Mouse (Mus musculus) right cerebral cortex, adult 2 months (tissue): ENCODE measurements at regions not wholly inside any gene's neighbourhood (a gene's known extent, or its start where the extent isn't known, plus 50 kb on each side); places are given as distances from the start of the nearest gene placed in this dataset.

Experiments
- DNase-seq, 2 experiments: peaks; one replicate each; pipeline ENCODE4 v3.0.0; 2021 to 2022; ENCODE audit warnings: low spot score in 2 of 2

DNA sequence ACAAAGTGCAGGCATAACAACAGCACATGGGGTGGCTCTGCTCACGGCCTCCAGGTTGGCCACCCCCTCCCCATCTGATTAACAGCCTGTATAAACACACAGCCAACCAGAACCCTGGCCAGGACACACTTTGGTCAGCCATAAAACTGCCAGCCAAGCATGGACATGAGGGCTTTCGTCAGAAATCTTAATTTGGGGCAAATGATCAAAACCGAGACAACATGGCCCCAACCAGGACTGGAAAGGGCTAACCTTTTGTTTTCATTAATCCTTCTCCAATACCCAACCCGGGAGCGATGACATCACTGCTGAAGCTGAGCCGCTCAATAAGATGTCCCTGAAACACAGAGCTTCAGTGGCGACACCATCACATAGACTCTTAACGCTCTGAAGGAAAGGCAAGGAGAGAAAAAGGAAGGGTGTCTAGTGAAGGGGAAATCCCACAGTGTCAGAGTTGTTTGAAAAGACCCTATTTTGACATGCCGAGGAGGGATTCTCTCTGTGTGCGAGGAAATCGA is 351.9 kb upstream of the Npvf start:
- no peak for DNase-seq

DNA sequence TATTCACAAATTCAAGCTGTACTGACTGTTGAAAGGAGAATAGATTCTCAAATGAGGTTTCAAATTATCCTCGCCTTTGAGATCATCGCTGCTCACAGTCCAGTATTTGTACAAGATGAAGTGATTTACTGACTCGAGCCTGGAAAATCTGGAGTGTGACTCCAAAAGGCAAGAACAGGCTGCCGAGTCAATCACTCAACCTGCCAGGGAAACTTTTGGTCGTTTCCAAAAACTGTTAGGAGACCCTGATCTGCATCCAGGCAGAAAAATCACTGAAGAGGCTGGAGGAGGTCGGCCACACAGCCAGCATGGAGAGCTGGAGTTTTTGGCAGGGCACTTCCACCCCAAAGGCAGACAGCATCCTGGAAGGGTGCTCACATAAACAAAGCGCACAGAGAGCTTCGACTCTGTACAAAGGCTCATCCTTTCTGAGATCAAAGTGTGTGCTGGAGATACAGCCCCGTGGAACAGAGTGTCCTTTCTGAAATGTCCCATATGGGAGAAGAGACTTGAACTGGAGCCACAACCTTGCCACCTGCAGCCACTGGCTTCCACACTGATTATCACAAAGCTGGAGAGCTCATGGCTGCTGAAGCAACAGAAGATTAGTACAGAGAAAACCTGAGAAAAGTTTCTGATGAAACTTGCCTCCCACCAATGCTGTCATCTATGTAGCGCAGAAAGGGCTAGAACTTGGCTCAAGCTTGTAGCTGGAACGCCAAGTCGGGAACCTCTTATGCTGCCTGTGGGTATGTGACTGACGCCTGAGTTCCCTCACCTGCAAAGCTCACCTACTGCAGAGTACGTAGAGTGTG is 355.5 kb upstream of the Npvf start:
- DNase-seq, result no peak

DNA sequence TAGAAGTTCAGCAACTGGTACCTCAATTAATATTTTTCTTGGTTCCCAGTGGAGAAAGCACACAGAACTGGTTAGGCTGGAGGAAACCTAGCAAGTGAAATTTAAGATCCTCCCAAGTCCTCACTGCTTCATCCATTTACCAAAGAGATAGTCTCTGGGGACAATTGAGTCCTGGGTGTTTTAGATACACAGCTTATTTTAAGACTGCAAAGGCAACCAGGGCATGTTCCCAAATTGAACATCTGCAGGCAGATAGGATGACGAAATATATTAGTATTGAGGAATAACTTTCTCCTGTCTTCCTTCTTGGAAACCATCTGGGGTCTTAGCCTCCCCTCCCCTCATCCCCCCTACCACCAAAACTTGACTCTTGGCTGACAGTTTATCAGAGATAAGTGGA is 356.3 kb upstream of the Npvf start:
- DNase-seq, result no peak

DNA sequence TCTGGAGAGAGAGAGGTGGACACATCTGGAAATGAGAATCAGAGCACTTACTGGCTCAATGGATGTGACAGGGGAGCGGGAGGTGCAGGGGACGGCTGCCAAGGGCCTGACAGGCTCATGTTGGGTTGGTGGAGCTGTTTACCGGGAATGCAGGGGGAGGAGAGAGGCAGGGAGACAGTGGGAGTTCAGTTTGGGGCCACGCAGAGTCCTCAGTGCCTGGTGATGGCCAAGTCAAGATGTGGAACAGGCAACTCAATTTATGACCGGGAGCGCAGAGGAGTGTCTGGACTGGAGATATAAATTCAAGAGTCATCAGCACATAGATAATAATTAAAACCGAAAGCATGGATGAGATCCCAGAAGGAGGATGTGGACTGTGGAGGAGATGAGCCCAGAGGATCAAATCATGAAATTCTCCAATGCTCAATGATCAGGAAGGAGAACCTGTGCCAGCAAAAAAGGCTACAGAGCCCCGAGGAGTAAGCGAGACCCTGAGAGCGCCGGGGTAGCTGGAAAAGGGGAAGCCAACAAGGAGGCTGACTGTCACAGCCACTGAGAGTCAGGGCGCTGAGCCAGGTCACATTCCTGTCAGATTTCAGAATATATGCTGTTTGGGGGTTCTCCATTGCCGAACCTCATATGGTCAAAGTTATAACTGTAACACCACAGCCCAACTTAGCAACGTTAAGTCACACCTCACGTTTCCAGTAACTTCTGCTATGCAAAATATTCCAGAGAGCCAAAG is 358.0 kb upstream of the Npvf start:
- DNase-seq, result no peak

DNA sequence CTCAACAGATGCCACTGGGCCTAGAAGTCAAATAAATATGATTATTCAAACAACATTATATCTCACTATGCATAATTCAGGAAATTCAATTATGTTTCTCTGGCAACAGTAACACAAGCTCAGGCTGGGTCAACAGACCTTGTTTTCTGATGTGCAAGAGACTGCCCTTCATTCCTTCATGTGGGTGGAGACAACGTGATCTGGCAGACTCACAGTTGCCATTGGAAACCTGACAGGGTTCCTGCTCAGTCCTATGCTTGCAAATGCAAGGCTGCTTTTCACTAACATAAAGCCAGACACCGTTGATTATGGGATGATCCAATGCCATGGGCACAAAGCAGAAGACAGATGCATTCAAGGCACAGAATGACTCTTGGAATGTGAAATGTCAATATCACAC is 361.5 kb upstream of the Npvf start:
- DNase-seq, result peak; percentile 19 to 33

DNA sequence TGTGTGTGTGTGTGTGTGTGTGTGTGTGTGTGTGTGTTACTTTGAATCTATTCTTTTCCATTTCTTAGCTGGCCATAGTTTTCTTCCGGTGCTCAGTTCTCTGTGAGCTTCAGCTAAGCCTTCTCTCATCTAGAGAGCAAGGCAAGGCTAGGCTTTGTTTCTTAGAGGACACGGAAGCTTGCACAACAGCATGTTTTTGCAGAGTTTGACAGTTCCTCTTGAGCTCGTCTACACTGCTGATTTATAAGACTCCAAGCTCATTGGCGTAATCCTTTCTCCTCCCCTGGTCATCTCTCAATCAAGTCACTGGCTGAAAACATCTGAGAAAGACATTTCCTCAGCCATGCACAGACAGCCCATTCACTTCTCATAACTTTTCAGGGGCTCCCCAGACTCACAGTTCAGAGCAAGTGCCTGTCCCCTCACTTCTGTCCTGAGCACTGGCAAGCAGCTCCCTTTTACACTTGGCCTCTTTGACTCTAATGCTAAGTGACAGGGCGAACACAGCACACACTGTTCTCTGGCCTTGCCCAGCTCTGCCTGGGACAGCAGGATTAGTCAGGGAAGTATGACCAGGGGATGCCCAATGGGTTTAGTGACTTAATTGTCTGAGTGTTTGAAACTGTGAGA is 362.3 kb upstream of the Npvf start:
- no peak for DNase-seq

DNA sequence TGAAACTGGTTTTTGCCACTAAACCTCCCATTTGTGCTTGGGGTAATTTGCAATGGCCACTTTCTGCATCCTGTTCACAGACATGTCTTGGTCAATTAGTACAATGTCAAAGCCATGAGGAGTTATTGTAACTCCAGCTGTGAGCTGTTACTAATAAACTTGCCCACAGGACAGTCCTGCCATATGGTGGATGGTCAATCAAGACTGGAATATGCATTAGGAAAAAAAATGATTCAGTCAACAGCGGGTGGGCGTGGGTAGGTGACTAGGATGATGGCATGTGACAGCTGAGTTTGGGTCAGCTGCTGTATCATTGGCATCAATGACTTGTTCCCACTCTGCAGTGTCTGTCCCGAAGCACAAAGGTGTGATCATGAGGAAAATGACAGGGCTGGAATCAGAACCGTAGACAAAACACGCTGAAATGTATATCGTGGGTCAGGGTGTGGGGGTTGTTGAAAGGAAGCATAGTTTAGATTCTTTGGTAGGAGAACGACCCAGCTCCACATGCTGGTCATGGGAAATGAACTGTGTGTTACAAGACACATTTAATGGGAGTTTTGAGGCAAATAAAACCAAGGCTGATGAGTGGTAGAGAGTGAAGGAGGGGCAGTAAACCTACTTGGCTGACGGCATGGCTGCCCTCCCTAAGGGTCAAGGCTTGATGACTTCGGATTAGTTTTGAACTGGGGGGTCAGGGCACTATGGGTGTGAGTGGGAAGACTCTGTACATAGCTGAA is 363.2 kb upstream of the Npvf start:
- no peak for DNase-seq

DNA sequence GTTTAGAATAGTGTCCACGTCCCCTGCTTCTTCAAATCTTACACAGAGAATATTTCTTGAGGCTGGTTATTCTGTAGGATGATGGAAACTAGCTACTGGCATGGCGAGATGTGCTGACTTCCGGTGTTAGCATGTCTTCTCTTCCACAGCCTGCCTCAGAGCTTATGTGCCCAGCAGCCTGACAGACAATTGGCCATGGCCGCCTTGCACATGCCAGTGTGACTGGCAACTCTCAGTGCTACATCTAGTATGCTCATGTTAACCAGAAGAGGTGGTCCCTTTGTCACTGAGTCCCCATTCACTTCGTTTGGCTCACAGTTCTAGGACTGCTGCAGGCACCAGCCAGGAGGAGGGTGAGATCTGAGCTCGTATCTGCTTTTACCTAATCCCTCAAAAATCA is 367.0 kb upstream of the Npvf start:
- no peak for DNase-seq

DNA sequence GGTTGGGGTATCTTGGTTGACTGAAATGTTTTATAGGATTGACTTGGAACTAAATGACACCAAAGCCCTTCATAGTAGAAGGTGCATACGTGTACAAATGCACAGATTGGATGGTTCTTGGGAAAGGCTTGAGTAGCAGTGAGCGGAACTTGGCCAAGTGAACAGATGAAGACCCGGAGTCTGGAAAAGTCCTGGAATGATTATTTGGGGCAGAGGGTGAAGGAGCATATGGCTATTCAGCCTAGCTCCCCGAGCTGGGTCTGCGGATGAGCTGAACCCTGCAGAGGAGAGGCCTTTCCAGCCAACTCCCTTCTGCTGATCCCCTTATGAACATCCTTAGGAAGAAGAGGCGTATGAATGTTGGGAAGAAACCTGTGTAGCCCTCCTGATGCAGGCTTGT is 369.1 kb upstream of the Npvf start:
- DNase-seq, result no peak

DNA sequence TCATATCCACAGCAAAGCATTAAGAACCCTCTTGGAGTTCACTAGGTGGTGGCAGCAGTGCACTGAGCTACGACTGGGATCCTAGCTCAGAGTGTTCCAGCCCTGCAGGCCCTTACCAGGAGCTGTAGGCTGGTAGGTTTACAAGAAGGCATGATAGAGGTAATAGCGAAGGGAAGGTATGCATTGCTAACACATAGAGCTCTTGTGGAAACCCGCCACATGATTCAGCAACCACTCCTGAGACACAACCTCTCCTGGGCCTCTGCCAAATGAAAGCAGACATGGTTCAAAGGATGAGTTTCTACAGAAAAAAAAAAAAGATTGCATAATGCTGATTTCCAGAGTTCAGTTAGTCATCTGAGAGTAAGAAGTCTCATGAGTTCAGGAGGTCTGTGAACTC is 370.5 kb upstream of the Npvf start:
- no peak for DNase-seq

DNA sequence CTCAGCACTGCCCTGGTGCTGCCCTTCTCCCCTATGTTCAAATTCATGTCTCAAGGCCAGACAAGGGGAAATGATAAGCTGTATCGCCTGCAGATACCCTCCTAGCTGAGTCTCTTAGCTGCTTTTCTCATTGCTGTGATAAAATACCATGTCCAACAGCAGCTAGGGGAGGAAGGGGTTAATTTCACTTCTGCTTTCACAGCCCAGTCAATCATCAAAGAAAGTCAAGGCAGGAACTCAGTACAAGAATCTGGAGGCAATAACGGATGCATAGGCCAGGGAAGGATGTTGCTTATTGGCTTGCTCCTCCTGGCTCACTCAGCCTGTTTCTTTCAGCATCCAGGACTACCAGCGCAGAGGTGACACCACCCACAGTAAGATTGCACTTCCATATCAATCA is 371.2 kb upstream of the Npvf start:
- DNase-seq, result no peak

DNA sequence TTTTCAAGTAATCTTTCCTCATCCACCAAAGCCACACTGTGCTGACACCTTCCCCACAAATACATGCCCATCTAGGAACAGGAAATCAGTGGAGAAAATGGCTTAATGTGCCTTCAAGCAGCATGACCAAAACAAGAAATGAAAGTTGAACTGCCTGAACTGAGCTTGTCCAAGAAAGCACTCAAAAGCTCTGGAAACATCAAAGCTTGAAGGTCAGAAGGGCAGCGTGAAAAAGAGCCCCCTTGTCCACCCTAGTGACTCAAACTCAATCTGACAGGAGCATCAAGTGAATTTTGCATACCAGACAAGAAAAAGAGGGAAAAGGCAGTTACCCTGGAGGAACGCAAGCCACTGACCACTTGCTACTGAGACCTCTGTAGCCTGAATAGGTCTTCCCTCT is 373.1 kb upstream of the Npvf start:
- DNase-seq, result no peak

DNA sequence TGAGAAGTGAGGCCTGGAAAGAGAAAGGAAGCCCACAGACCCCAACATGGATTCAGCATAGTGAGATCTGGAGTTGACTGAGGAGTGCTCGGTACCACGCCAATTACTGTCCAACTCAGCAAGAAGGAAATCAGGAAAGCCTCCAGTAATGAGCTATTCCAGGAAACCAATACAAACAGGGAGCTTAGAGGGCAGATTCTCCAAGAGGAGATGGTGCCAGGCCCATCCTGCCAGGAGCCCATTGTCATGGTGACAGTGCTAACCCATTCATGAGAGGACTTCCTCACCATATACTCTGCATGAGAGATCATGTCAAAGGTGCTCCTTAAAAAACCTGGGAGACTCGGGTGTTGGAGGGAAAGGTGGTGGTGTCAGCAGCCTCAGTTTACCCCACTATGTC is 375.3 kb upstream of the Npvf start:
- no peak for DNase-seq

DNA sequence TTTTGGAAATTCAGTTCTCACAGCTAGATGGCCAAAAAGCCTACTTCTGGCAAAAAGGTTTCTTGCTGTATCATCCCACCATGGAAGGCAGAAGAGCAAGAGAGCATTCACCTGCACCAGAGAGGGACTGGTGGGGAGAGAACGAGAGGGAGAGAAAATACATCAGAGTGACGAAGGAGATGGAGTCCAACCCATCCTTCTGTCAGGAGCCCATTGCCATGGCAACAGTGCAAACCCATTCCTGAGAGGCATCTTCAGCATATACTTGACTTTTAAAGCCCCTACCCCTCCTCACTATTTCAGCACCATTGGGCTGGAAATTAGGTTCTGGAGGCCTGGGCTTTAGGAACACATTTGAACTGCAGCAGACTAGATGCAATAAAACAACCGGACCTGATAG is 375.7 kb upstream of the Npvf start:
- DNase-seq, result no peak

DNA sequence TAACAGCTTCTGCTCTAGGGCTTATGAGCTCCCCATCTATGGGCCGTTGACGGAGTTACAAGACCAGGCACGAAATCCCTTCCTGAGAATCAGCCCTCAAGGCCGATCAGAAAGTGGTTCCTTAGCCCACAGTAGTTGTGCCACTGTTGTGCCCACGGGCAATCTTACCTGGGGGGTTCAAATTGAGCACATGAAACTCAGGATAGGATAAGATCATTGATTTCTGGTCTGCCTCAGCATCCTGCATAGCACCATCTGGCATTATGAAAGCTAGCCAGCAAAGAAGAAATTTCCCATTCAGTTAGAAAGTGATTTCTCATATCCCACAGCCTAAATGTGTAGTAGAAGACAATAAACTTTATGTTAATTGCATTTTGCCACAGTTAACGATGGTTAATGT is 379.6 kb upstream of the Npvf start:
- DNase-seq, result no peak

DNA sequence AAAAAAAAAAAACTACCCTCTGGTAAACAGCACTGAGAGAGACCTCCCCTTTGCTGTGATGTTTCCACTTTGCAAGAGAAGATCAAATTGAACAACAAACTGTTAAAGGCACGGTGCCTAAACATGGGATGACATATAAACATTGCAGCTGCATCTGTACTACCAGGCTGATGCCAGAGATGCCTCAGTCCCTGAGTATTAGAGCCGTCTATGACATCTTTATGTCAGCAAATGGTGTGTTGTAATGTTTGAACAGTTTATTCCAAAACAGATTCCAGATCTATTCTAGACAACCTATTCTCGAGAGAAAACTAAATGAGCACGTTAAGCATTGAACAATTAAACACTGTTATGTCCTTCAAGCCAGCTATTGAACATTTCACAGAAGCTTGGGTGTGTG is 381.8 kb upstream of the Npvf start:
- no peak for DNase-seq

DNA sequence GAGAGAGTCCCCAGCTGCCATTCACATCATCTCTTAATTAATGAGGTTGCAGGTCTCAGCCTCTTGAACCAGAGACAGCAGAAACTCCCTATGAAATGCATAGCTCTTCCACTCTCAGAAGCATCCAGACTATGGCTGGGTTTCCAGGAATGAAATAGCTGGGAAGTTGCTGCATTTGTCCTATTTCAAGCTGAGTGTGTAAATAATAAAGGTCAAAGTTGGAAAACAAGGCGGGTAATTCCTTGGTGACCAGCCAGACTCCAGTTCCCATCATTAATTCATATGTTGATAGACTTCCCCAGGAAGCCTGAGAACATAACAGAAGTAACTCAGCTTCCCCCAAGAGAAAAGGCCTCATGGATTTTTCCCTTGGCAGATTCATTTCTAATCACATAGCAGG is 382.3 kb upstream of the Npvf start:
- DNase-seq, result no peak

DNA sequence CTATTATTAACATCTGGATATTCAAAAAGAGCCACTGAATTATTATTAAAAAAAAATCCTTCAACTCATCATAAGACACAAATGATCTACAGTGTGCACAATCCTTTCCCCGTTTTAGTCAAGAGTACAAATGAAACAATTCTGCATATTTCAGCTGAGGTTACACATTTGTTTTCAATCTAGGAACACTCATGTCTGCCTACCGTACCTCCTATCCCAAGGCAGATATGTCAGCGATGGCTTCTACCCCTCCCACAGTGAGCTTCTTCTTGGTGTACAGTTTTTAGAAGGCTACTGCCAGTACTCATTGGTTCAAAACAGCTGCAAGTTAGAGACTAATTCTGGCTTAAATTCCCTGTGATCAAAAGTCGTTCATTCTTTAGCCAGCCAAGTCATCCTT is 382.7 kb upstream of the Npvf start:
- DNase-seq, result no peak

DNA sequence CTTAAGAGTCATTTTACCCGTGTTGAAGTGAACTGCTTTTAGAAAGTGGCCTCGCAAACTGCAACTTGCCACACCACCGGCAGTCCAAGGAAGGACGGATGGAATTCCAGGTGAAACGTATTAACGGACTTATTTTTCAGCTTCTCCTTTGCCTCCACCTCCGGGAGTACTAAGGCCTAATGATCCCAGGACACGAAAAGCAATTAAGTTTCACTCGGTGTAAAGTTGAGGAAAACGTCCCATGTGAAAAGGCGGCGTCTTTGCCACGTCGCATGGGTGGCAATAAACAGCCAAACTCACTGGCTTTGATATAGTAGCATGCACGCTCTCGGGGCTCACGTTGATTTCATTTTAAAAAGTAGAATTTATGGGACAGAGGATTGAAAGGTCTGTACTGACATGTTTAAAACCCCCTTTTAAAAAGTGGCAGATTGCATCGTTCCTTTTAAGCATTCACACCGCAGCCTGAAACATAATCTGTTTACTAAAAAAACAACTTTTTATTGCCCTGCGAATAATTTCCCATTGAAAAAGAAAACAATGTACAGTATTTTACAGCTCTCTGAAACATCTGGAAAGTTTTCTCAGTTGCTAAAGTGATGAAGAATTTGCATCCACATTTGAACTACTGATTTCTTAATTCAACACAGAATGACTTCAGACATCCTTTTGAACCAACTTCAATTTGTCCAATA is 385.4 kb upstream of the Npvf start:
- no peak for DNase-seq

DNA sequence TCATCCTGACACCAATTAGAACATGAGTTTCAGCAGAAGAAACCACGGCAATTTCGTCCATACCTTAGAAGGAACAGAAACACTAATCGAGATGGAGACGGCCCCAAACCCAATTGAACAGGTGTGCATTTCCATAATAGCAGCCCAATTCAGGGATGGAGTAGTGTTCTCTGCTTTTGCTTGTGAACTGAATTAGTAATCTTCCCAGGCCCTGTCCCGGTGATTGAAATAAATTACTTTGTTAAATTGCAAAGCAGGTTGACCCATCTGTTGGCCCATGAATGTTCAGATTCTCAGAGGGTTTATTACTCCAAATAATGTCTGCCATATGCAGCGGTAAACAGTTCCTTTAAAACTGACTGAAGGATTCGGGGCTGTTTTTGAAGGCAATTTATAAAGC is 388.5 kb upstream of the Nfe2l3 start:
- DNase-seq, result no peak

DNA sequence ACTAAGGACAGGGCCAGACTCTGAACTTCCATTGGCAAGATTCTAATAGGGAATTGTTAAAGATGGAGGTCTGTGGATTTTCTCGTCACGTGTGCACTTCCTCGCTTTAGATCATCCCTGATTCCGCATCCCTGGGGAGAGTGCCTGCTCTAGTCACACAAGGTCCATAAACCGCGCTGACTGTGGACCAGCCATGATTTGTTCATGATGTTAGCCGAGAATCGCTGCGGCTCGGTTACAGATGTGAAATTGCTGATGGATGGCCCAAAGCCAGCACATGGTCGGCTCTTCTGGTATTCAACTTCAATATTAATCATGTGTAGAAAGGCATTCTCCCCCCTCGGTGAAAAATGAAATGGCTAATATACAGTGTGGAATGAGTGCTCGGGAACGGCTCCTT is 387.6 kb upstream of the Nfe2l3 start:
- no peak for DNase-seq
